Mouse (Mus musculus) forebrain, embryonic 10.5 days (tissue): ENCODE data around the gene Coq10a. TPM values are rescaled to one million over a fixed set of nuclear protein-coding genes. Genes with fewer than 3 reads are reported as not detected.
"Not testable (repeated sequence)": the region's sequence is repeated elsewhere in the genome, so short reads cannot be mapped to it uniquely, and the experiment has no call there.

ENCODE experiments used
- DNase-seq: peaks from one replicate; pipeline ENCODE4 v3.0.0-alpha.2; 2017; ENCODE audit warnings: low spot score; ENCODE audit errors: extremely low spot score
- H3K27ac ChIP-seq: fragments of 300-500 bp; sonication (generic); 2 replicates; pipeline ENCODE4 v1.5.1; 2016; ENCODE audit warnings: mild to moderate bottlenecking
- H3K27me3 ChIP-seq: fragments of 300-500 bp; sonication (generic); 2 replicates; pipeline ENCODE4 v1.6.1; 2016; ENCODE audit warnings: mild to moderate bottlenecking; ENCODE audit not compliant: poor library complexity, severe bottlenecking
- H3K36me3 ChIP-seq: fragments of 300-500 bp; sonication (generic); replicated peaks from 2 replicates; pipeline ENCODE4 v1.6.1; 2016; ENCODE audit warnings: mild to moderate bottlenecking, moderate library complexity
- H3K4me1 ChIP-seq: fragments of 300-500 bp; sonication (generic); 2 replicates; pipeline ENCODE4 v1.6.1; 2016
- H3K4me3 ChIP-seq: fragments of 300-500 bp; sonication (generic); 2 replicates; pipeline ENCODE4 v1.5.1; 2016; ENCODE audit warnings: mild to moderate bottlenecking, moderate library complexity
- H3K9me3 ChIP-seq: fragments of 300-500 bp; sonication (generic); 2 replicates; pipeline ENCODE4 v1.6.1; 2016; ENCODE audit warnings: mild to moderate bottlenecking, moderate library complexity
- WGBS: fragments of 180-500 bp; shearing (Covaris S2); methylation state at CpG from one replicate; pipeline ENCODE4 v1.1.7; 2016; 5-methylcytosine and 5-hydroxymethylcytosine counted together
- microRNA-seq: library from miRNA; unstranded; fragments of <30 nt; microRNA quantifications from one replicate; pipeline ENCODE4, GENCODE M21; 2017
- polyA plus RNA-seq: library from polyadenylated mRNA; unstranded; fragments of >200 nt; fragmentation: Nextera tagmentation; extraction: Ambion mirVana; gene quantifications from 2 replicates; pipeline ENCODE4 v1.2.1, GENCODE M21; 2016

The Coq10a gene
- polyA plus RNA-seq, 1 experiment from 2014 or later, result 9.2 TPM

GRCm38 (mm10) chr10:128336195-128336594 lies 32.6 kb downstream of the Coq10a start:
- DNase-seq, result no peak
- Histone ChIP-seq H3K4me1 (peaks cover 25% of the 10 kb centered on the region), H3K9me3 (no peaks in the 10 kb centered on the region), H3K36me3 (peaks cover 21% of the 10 kb centered on the region), H3K4me3 (no peak overlapping the region), H3K27me3 (no peaks in the 10 kb centered on the region), H3K27ac (no peak overlapping the region)
- WGBS, result 95% methylated on average over 3 of the region's 3 CpGs

DNA sequence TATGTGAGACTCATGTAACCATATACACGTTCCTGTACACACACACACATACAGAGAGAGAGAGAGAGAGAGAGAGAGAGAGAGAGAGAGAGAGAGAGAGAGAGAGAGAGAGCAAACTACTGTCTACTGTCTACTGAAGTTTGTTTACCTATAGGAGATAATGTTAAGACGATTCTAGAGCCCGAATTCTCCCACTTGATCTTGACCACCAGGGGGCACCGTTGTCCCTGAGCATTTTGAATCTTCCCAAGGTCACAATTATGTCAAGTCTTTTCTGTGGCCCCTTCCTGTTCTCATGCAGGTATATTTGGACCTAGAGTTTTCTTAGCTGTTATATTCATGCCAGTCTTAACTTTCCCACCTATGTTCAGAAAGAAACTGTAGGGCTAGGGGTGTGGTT lies 33.2 kb downstream of the Coq10a start:
- peak; percentile 65 for DNase-seq
- Histone ChIP-seq H3K4me1 (peaks cover 25% of the 10 kb centered on the region), H3K36me3 (peaks cover 15% of the 10 kb centered on the region), H3K27me3 (no peaks in the 10 kb centered on the region), H3K9me3 (no peaks in the 10 kb centered on the region), H3K4me3 (no peak overlapping the region), H3K27ac (no peak overlapping the region)
- WGBS, result 6% methylated on average over 4 of the region's 4 CpGs

DNA sequence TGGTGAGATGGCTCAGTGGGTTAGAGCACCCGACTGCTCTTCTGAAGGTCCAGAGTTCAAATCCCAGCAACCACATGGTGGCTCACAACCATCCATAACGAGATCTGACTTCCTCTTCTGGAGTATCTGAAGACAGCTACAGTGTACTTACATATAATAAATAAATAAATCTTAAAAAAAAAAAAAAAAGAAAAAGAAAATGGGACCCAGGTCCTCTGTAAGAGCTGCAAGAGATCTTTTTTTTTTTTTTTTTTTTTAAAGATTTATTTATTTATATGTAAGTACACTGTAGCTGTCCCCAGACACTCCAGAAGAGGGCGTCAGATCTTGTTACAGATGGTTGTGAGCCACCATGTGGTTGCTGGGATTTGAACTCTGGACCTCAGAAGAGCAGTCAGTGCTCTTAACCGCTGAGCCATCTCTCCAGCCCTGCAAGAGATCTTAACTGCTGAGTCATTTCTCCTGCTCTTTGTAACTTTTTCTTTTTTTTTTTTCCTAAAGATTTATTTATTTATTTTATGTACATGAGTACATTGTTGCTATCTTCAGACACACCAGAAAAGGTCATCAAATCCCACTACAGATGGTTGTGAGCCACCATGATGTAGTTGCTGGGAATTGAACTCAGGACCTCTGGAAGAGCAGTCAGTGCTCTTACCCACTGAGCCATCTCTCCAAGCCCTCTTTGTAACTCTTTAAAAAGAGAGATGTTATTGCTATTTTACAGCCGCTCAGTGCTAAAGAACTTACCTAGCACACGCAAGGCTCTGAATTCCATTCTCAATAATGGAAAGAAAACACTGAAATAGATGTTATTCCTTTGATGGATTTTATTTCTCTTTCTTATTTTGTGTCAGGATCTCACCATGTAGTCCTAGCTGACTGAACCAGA lies 36.2 kb downstream of the Coq10a start:
- H3K4me3 ChIP-seq, DNase-seq, H3K4me1 ChIP-seq, H3K27me3 ChIP-seq, H3K9me3 ChIP-seq, H3K27ac ChIP-seq: not testable (repeated sequence)
- peaks cover 18% of the 10 kb centered on the region for H3K36me3 ChIP-seq
- WGBS, result 83% methylated on average over 6 of the region's 6 CpGs

DNA sequence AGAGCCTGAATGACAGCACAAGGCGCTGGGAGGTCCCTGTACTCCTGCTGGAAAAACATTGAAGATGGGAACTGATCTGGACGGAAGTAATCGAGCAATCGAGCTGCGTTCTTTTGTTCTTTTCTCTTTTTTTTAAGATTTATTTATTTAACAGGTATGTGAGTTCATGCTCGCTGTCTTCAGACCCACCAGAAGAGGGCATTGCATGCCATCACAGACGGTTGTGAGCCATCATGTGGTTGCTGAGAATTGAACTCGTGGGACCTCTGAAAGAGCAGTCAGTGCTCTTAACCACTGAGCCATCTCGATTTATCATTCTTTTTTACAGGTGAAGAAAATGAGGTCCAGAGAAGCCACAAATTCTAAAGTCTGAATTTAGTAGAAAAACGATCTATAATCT lies 41.2 kb downstream of the Coq10a start:
- Histone ChIP-seq H3K4me3 (no peak overlapping the region), H3K36me3 (peaks cover 60% of the 10 kb centered on the region), H3K27me3 (no peaks in the 10 kb centered on the region), H3K4me1 (peaks cover 14% of the 10 kb centered on the region), H3K27ac (no peak overlapping the region), H3K9me3 (no peaks in the 10 kb centered on the region)
- DNase-seq, result no peak
- 94% methylated on average over 10 of the region's 10 CpGs for WGBS

- Histone ChIP-seq H3K36me3 (peaks cover 60% of the 10 kb centered on the region), H3K4me3 (no peak overlapping the region), H3K27ac (no peak overlapping the region), H3K9me3 (no peaks in the 10 kb centered on the region), H3K27me3 (no peaks in the 10 kb centered on the region), H3K4me1 (peaks cover 15% of the 10 kb centered on the region)
- no peak for DNase-seq
- 95% methylated on average over 8 of the region's 8 CpGs for WGBS
Measured at GRCm38 (mm10) chr10:128326825-128327224, 42.0 kb downstream of the Coq10a start.

DNA sequence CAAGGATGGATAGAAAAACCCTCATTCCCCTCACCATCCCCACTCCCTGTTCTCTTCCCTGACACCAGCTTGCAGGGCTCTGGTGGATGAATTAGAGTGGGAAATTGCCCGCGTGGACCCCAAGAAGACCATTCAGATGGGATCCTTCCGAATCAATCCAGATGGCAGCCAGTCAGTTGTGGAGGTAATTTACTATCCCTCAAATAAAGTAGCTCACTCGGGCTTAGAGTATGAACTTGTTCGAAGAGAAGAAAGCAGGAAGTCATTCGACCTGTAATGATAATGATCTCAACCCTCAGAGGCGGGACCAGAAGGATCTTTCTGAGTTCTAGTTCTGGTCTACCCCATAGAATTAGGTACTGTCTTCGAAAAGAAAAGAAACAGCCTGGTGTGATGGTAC lies 45.3 kb downstream of the Coq10a start:
- H3K27ac ChIP-seq, result peak overlapping the region; percentile 96
- no peak for DNase-seq
- peak overlapping the region; percentile 85 for H3K4me3 ChIP-seq
- H3K27me3 ChIP-seq, result no peaks in the 10 kb centered on the region
- H3K36me3 ChIP-seq, result peaks cover 79% of the 10 kb centered on the region
- peaks cover 20% of the 10 kb centered on the region for H3K4me1 ChIP-seq
- WGBS, result 90% methylated on average over 8 of the region's 8 CpGs
- no peaks in the 10 kb centered on the region for H3K9me3 ChIP-seq

- peak within 1 kb of the TSS; percentile 96 for H3K27ac ChIP-seq
- H3K36me3 ChIP-seq, result peaks cover 79% of the 10 kb centered on the region
- peak; percentile 96 for DNase-seq
- H3K9me3 ChIP-seq, result no peaks in the 10 kb centered on the region
- WGBS, result under 1% methylated on average over 40 of the region's 40 CpGs
- H3K4me1 ChIP-seq, result peaks cover 20% of the 10 kb centered on the region
- peak within 1 kb of the TSS; percentile 85 for H3K4me3 ChIP-seq
- no peaks in the 10 kb centered on the region for H3K27me3 ChIP-seq
Measured at GRCm38 (mm10) chr10:128322141-128323108, 46.4 kb downstream of the Coq10a start, which contains the start of gene Cnpy2. TSS of gene Cnpy2 (plus strand) at chr10:128322459.

DNA sequence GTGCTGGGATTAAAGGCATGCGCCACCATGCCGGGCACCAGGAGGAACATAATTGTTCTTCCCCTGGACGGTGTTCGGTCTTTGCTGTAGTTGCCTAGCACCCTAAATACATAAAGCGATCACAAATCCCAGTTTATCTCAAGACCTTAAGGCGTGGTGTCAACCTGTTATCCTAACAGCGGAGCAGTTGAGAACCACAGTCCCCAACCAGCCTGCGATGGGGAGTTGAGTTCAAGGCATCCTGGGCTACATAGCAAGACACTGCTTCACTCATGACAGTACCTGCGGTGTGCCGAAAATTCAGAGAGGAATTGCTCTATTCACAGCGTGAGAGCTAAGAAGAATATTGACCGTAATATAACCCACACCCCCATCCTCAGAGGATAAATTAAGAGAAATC lies 47.2 kb downstream of the Coq10a start:
- Histone ChIP-seq H3K4me1 (peaks cover 20% of the 10 kb centered on the region), H3K9me3 (no peaks in the 10 kb centered on the region), H3K27me3 (no peaks in the 10 kb centered on the region), H3K27ac (peak overlapping the region; percentile 96), H3K4me3 (peak overlapping the region; percentile 85), H3K36me3 (peaks cover 79% of the 10 kb centered on the region)
- WGBS, result 65% methylated on average over 12 of the region's 12 CpGs
- peak; percentile 20 for DNase-seq

- Histone ChIP-seq H3K9me3 (no peaks in the 10 kb centered on the region), H3K4me3 (no peak overlapping the region), H3K27ac (no peak overlapping the region), H3K4me1 (no peaks in the 10 kb centered on the region), H3K27me3 (no peaks in the 10 kb centered on the region), H3K36me3 (peaks cover 99% of the 10 kb centered on the region)
- DNase-seq, result no peak
- 90% methylated on average over 8 of the region's 8 CpGs for WGBS
Measured at GRCm38 (mm10) chr10:128315578-128315977, 53.2 kb downstream of the Coq10a start.

Small RNA genes lying within 50 kb of the gene (microRNA-seq; reads per million reads assigned to microRNA genes)
- gene Gm25361, result not detected
- gene Gm26308, result not detected
- not detected for gene Mir6914
- 1.8 reads per million for gene Mir6915

Other genes with a start within 250 kb of the Coq10a start
- 26.6 and 28.6 TPM in 2 replicates for gene Rbms2, start 188.7 kb downstream of the Coq10a start, polyA plus RNA-seq
- gene Gls2, start 174.5 kb downstream of the Coq10a start, polyA plus RNA-seq, result 1.5 and 2.3 TPM in 2 replicates
- 29.9 and 32.3 TPM in 2 replicates for gene Spryd4, start 157.2 kb downstream of the Coq10a start, polyA plus RNA-seq
- 0.55 and 0.69 TPM in 2 replicates for gene Mip, start 143.2 kb downstream of the Coq10a start, polyA plus RNA-seq
- gene Timeless, start 136.9 kb downstream of the Coq10a start, polyA plus RNA-seq, result 108 and 112 TPM in 2 replicates
- gene Apon, start 114.9 kb downstream of the Coq10a start, polyA plus RNA-seq, result 0.81 and 1.1 TPM in 2 replicates
- not detected in 2 replicates for gene Apof, start 100.3 kb downstream of the Coq10a start, polyA plus RNA-seq
- gene Stat2, start 98.4 kb downstream of the Coq10a start, polyA plus RNA-seq, result 10.7 and 11.2 TPM in 2 replicates
- gene Il23a, start 70.2 kb downstream of the Coq10a start, polyA plus RNA-seq, result not detected in 2 replicates
- 42.1 and 45.3 TPM in 2 replicates for gene Pan2, start 65.7 kb downstream of the Coq10a start, polyA plus RNA-seq
- gene Cnpy2, start 46.5 kb downstream of the Coq10a start, polyA plus RNA-seq, result 253 and 256 TPM in 2 replicates
- 256 and 265 TPM in 2 replicates for gene Cs, start 31.3 kb downstream of the Coq10a start, polyA plus RNA-seq
- gene Ankrd52, start 8.1 kb upstream of the Coq10a start, polyA plus RNA-seq, result 11.1 and 13.1 TPM in 2 replicates
- gene Slc39a5, start 32.2 kb upstream of the Coq10a start, polyA plus RNA-seq, result 0.30 TPM in 1 of 2 replicates, not detected in the other
- 161 and 164 TPM in 2 replicates for gene Nabp2, start 42.5 kb upstream of the Coq10a start, polyA plus RNA-seq
- 40.9 and 42.9 TPM in 2 replicates for gene Rnf41, start 42.7 kb upstream of the Coq10a start, polyA plus RNA-seq
- gene Smarcc2, start 90.3 kb upstream of the Coq10a start, polyA plus RNA-seq, result 72.0 and 73.6 TPM in 2 replicates
- 712 and 780 TPM in 2 replicates for gene Myl6, start 125.1 kb upstream of the Coq10a start, polyA plus RNA-seq
- 1.9 and 2.0 TPM in 2 replicates for gene Myl6b, start 129.7 kb upstream of the Coq10a start, polyA plus RNA-seq
- 8.6 and 10.3 TPM in 2 replicates for gene Esyt1, start 156.9 kb upstream of the Coq10a start, polyA plus RNA-seq
- 11.8 and 14.0 TPM in 2 replicates for gene Zc3h10, start 178.8 kb upstream of the Coq10a start, polyA plus RNA-seq
- 3,608 and 3,665 TPM in 2 replicates for gene Rpl41, start 180.3 kb upstream of the Coq10a start, polyA plus RNA-seq
- gene Pa2g4, start 197.0 kb upstream of the Coq10a start, polyA plus RNA-seq, result 298 and 302 TPM in 2 replicates
- 3.0 and 3.1 TPM in 2 replicates for gene Erbb3, start 220.7 kb upstream of the Coq10a start, polyA plus RNA-seq